Mouse (Mus musculus) embryonic facial prominence, embryonic 10.5 days (tissue): ENCODE measurements around the gene Ttc28. TPM values are rescaled to one million over a fixed set of nuclear protein-coding genes. Genes with fewer than 3 reads are reported as not detected.

Source experiments
- DNase-seq: peaks from one replicate; pipeline ENCODE4 v3.0.0-alpha.2; 2017; ENCODE audit warnings: low spot score
- H3K27ac ChIP-seq: fragments of 300-500 bp; sonication (generic); replicated peaks from 2 replicates; pipeline ENCODE4 v1.5.1; 2016; ENCODE audit warnings: mild to moderate bottlenecking
- H3K27me3 ChIP-seq: fragments of 300-500 bp; sonication (generic); replicated peaks from 2 replicates; pipeline ENCODE4 v1.6.1; 2016; ENCODE audit warnings: low read depth, mild to moderate bottlenecking; ENCODE audit not compliant: poor library complexity, severe bottlenecking
- H3K36me3 ChIP-seq: fragments of 300-500 bp; sonication (generic); replicated peaks from 2 replicates; pipeline ENCODE4 v1.6.1; 2016; ENCODE audit warnings: mild to moderate bottlenecking, moderate library complexity
- H3K4me1 ChIP-seq: fragments of 300-500 bp; sonication (generic); 2 replicates; pipeline ENCODE4 v1.6.1; 2016
- H3K4me3 ChIP-seq: fragments of 300-500 bp; sonication (generic); 2 replicates; pipeline ENCODE4 v1.5.1; 2016; ENCODE audit warnings: mild to moderate bottlenecking, moderate library complexity
- H3K9me3 ChIP-seq: fragments of 300-500 bp; sonication (generic); 2 replicates; pipeline ENCODE4 v1.6.1; 2016; ENCODE audit warnings: mild to moderate bottlenecking
- WGBS: fragments of 180-500 bp; shearing (Covaris S2); methylation state at CpG from one replicate; pipeline ENCODE4 v1.1.7; 2016; 5-methylcytosine and 5-hydroxymethylcytosine counted together
- polyA plus RNA-seq: library from polyadenylated mRNA; unstranded; fragments of >200 nt; fragmentation: Nextera tagmentation; extraction: Ambion mirVana; gene quantifications from 2 replicates; pipeline ENCODE4 v1.2.1, GENCODE M21; 2016

Ttc28 gene
- polyA plus RNA-seq, 1 experiment from 2014 or later, result 12.8 TPM

DNA sequence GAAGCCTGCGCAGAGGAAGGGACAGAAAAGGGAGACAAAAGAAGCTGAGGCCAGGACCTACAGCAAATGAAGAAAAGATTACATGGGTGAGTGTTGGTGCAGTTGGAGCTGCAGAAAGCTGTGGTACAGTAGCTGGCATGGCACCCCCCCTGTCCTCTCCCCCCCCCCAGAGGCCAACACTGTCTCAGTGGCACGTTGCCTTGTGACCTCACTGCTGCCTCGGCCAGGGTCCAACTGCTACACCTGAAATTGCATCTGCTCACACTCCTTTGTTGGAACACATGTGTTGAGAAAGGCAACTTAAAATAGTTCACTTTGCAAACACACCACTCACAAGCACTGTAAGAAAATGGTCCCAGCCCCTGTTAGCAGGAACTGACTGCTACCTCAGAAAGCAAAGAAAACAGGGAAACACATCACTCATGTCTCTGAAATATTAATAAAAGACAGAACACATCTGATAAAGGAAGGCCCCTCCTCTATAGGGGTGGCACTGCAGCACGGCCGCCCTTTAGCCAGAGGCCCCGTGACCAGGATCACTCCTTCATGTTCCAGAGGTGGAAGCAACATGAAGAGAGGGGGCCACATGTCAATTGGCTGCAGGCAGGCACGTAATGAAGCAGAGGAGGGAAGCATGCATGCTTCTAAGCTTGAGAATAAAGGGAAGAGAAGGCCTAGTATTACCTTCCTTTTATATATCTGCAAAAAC is 301.8 kb downstream of the Ttc28 start:
- no peaks in the 10 kb centered on the region for H3K9me3 ChIP-seq
- H3K27ac ChIP-seq, result no peak overlapping the region
- H3K4me1 ChIP-seq, result peaks cover 53% of the 10 kb centered on the region
- no peak overlapping the region for H3K4me3 ChIP-seq
- peaks cover 17% of the 10 kb centered on the region for H3K36me3 ChIP-seq
- H3K27me3 ChIP-seq, result no peaks in the 10 kb centered on the region
- no peak for DNase-seq
- WGBS, result 80% methylated on average over 7 of the region's 7 CpGs

GRCm38 (mm10) chr5:111186600-111186999 is 307.0 kb downstream of the Ttc28 start:
- Histone ChIP-seq H3K27me3 (no peaks in the 10 kb centered on the region), H3K27ac (no peak overlapping the region; the same call in 1 of the 2 replicates), H3K9me3 (no peaks in the 10 kb centered on the region), H3K36me3 (peaks cover 17% of the 10 kb centered on the region), H3K4me3 (no peak overlapping the region), H3K4me1 (peaks cover 35% of the 10 kb centered on the region)
- DNase-seq, result no peak
- WGBS, result 38% methylated on average over 11 of the region's 11 CpGs

DNA sequence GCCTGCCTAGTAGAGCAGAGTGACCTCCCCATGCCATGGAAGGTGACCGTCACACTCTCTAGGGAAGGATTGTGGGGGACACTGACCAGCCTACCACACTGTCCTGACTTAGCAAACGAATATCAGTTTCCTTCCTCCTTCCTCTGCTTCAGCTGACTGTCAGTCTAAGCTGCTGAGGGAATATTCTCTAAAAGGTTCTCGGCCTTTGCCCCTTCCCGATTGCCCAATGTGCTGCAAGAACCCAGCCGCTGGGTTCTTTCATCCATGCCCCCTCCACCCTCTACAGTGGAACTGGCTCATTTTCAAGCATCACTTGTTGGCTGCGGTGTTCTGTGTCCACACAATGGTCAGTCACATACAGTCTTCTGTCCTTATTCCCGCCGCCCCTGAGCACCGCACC is 312.4 kb downstream of the Ttc28 start:
- H3K4me1 ChIP-seq, result peaks cover 46% of the 10 kb centered on the region
- no peaks in the 10 kb centered on the region for H3K27me3 ChIP-seq
- H3K36me3 ChIP-seq, result no peaks in the 10 kb centered on the region
- no peak for DNase-seq
- H3K9me3 ChIP-seq, result no peaks in the 10 kb centered on the region
- H3K4me3 ChIP-seq, result no peak overlapping the region
- H3K27ac ChIP-seq, result peak overlapping the region; percentile 37; the same call in 1 of the 2 replicates
- 87% methylated on average over 9 of the region's 9 CpGs for WGBS

DNA sequence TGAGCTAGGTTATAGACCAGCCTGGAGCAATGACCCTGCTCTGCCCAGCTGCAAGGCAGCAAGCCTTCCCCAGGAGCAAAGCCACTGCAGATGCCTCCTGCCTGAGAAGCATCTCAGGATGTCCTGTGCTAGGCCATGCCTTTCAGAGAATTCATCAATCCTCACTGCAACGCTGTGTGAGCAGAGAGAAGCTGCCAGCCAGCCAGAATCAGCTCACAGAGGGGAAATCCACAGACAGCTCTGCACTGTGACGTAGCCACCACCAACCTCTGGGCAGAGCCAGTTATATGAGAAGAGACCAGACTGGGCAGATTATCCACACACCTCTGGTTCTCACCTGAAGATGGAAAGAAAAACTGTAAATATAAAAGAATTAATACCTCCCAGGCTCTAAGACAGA is 315.2 kb downstream of the Ttc28 start:
- 78% methylated on average over 2 of the region's 2 CpGs for WGBS
- no peaks in the 10 kb centered on the region for H3K27me3 ChIP-seq
- H3K4me1 ChIP-seq, result peaks cover 46% of the 10 kb centered on the region

DNA sequence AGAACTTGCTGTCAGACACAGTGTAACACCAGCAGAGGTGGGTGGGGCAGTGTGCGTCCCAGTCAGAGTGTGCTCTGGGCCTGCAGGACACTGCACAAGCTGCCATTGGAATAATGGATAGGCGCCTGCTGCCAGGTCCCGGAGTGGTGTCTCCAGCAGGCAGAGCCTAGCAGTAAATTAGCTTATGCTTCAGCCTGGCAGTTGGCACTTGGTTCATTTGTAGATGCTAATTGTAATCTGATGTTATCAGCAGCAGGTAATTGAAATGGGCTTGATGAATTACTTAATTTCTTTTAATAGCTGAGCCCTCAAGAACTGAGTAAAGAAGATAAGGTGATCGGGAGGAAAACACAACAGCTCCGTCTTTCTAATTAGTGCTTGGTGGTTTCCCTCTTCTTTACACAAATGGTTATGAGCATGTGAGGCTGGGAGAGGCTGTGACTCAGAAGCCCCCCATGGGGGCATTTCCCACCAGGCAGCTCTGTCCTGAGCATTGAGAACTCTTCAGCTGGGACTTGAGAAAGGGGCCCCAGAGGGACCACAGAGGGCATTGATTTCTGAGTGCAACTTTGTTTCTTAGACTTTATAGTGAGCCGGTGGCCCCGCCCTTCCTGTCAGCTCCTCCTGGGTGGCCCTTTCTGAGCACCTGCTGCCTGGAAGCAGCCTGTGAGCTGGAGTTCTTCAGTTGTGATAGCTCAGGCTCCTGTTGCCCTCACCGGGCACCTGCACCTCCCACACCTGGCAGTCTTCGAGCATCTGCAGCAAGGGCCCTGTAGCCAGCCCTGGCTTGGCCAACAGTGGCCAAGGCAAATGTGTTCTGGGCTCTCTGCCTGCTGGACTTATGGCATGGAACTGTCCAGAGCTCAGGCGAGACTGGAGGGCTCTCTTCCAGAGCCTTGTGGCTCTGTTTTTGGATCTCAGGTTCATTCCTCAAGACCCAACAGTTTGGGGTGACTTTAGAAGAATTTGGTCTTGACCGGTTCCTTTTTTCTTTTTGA is 316.2 kb downstream of the Ttc28 start:
- no peak for DNase-seq
- peaks cover 49% of the 10 kb centered on the region for H3K4me1 ChIP-seq
- H3K4me3 ChIP-seq, result no peak overlapping the region
- WGBS, result 70% methylated on average over 11 of the region's 11 CpGs
- H3K27me3 ChIP-seq, result no peaks in the 10 kb centered on the region
- no peaks in the 10 kb centered on the region for H3K9me3 ChIP-seq
- peak overlapping the region; percentile 7; the same call in 1 of the 2 replicates for H3K27ac ChIP-seq
- no peaks in the 10 kb centered on the region for H3K36me3 ChIP-seq

More for the DNA sequence above, 315.2 kb downstream of the Ttc28 start:
- Histone ChIP-seq H3K4me3 (no peak overlapping the region), H3K27ac (no peak overlapping the region; the same call in 1 of the 2 replicates), H3K9me3 (no peaks in the 10 kb centered on the region), H3K36me3 (no peaks in the 10 kb centered on the region)
- no peak for DNase-seq

GRCm38 (mm10) chr5:111197727-111198126 is 318.1 kb downstream of the Ttc28 start:
- 90% methylated on average over 15 of the region's 15 CpGs for WGBS

GRCm38 (mm10) chr5:111200167-111200840 is 320.7 kb downstream of the Ttc28 start:
- no peaks in the 10 kb centered on the region for H3K9me3 ChIP-seq
- 0 out of 2 replicates have a peak overlapping the region, but pooled peaks have one; percentile 35 for H3K27ac ChIP-seq
- no peaks in the 10 kb centered on the region for H3K36me3 ChIP-seq
- H3K27me3 ChIP-seq, result no peaks in the 10 kb centered on the region
- no peak for DNase-seq
- H3K4me1 ChIP-seq, result peaks cover 55% of the 10 kb centered on the region
- no peak overlapping the region for H3K4me3 ChIP-seq
- 45% methylated on average over 15 of the region's 15 CpGs for WGBS

More at GRCm38 (mm10) chr5:111197727-111198126, 318.1 kb downstream of the Ttc28 start:
- Histone ChIP-seq H3K4me3 (no peak overlapping the region), H3K27ac (no peak overlapping the region), H3K4me1 (peaks cover 47% of the 10 kb centered on the region), H3K36me3 (no peaks in the 10 kb centered on the region), H3K9me3 (no peaks in the 10 kb centered on the region), H3K27me3 (no peaks in the 10 kb centered on the region)
- no peak for DNase-seq

DNA sequence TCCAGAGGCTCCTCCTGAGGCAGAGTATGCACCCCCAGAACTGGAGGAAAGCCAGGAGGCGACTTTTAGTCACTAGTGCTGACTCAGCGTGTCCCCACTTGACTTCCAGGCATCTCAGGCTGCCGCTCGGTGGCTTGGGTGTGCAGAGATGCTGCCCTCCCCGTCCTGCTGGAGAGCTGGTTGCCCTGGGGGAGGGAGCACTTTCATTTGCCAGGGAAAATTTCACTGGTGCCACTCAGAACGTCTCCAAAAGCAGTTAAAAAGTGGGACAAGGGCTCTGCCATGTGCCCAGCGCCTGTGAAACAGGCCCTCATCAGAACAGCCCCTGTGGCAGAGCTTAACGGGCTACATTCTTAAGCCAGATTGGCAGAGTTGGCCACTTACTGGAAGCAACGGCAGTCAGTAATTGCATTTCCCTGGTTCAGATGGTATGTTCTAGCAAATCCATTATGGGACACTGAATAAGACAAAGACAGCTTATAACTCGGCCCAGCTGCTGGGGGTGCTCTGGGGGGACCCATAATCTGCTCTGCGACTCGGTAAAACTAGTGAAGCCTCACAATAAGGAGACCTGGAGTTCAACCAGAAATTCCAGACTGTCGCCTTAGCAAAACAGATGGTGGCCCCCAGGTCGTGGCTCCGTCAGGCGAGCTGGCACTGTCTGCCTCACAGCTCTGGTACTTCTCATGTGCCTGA is 321.5 kb downstream of the Ttc28 start:
- peak overlapping the region; percentile 57; the same call in 1 of the 2 replicates for H3K27ac ChIP-seq
- WGBS, result 51% methylated on average over 16 of the region's 16 CpGs
- no peaks in the 10 kb centered on the region for H3K36me3 ChIP-seq
- no peaks in the 10 kb centered on the region for H3K9me3 ChIP-seq
- H3K4me1 ChIP-seq, result peaks cover 55% of the 10 kb centered on the region
- no peak for DNase-seq
- no peak overlapping the region for H3K4me3 ChIP-seq
- H3K27me3 ChIP-seq, result no peaks in the 10 kb centered on the region

- H3K9me3 ChIP-seq, result no peaks in the 10 kb centered on the region
- no peak overlapping the region for H3K4me3 ChIP-seq
- WGBS, result 73% methylated on average over 5 of the region's 5 CpGs
- no peaks in the 10 kb centered on the region for H3K27me3 ChIP-seq
- H3K36me3 ChIP-seq, result no peaks in the 10 kb centered on the region
- no peak for DNase-seq
- H3K4me1 ChIP-seq, result peaks cover 72% of the 10 kb centered on the region
- no peak overlapping the region for H3K27ac ChIP-seq
These were observed 324.6 kb downstream of the Ttc28 start for GRCm38 (mm10) chr5:111204221-111204620.

GRCm38 (mm10) chr5:111204976-111205586 is 325.5 kb downstream of the Ttc28 start:
- no peaks in the 10 kb centered on the region for H3K36me3 ChIP-seq
- no peaks in the 10 kb centered on the region for H3K27me3 ChIP-seq
- no peak for DNase-seq
- no peak overlapping the region for H3K27ac ChIP-seq
- peaks cover 67% of the 10 kb centered on the region for H3K4me1 ChIP-seq
- no peak overlapping the region for H3K4me3 ChIP-seq
- WGBS, result 63% methylated on average over 4 of the region's 4 CpGs
- H3K9me3 ChIP-seq, result no peaks in the 10 kb centered on the region

- no peaks in the 10 kb centered on the region for H3K9me3 ChIP-seq
- no peak overlapping the region for H3K4me3 ChIP-seq
- peak overlapping the region; percentile 14; the same call in 1 of the 2 replicates for H3K27ac ChIP-seq
- WGBS, result 43% methylated on average over 4 of the region's 4 CpGs
- H3K27me3 ChIP-seq, result no peaks in the 10 kb centered on the region
- no peaks in the 10 kb centered on the region for H3K36me3 ChIP-seq
- peaks cover 60% of the 10 kb centered on the region for H3K4me1 ChIP-seq
- peak; percentile 29 for DNase-seq
These were observed 326.2 kb downstream of the Ttc28 start for GRCm38 (mm10) chr5:111205817-111206216.
